Mouse (Mus musculus) cerebellum, adult 2 months (tissue): ENCODE results near the gene Bend6.

Experiments used
- CTCF ChIP-seq: fragments of 200-500 bp; IDR thresholded peaks from 2 replicates; pipeline ENCODE4 v1.5.1; 2011; ENCODE audit warnings: low read depth, mild to moderate bottlenecking, control low read depth, low read length, moderate library complexity, borderline replicate concordance; ENCODE audit not compliant: insufficient read depth
- POLR2A ChIP-seq: fragments of 200-500 bp; IDR thresholded peaks from 2 replicates; pipeline ENCODE4 v1.6.1; 2011; ENCODE audit warnings: low read length, control low read depth, borderline replicate concordance; ENCODE audit not compliant: insufficient read depth

DNA sequence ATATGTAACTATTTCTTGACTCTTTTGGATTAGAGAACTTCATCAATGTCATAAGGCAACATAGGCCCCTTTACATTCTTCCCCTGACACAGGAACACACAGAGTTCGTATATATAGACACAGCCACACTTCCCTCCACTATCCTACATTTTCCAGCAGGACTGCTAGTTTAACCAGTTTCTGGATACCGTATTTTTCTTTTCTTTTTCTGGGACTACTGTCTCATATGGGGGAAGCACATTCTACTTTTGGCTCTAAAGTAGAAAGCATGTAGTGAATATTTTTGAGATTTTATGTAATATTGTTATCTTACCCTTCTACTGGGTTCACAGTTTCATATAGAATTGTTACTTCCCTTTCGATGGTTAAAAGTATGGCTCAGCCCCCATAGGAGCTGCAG is 38.2 kb downstream of the Bend6 start:
- TF ChIP-seq POLR2A (no peak), CTCF (no peak)
